Mouse (Mus musculus): ENCODE measurements around the gene Cpne5.

Cpne5 gene

GRCm38 (mm10) chr17:29170431-29171000, 67.5 kb downstream of the Cpne5 start:
- DNase-seq (ENCODE audit: low read depth, low spot score), result no peak

- no peak for DNase-seq (ENCODE audit: low read depth, low spot score)
Observed at GRCm38 (mm10) chr17:29168996-29169601, 68.9 kb downstream of the Cpne5 start.

- DNase-seq (ENCODE audit: low read depth, low spot score), result no peak
Observed at GRCm38 (mm10) chr17:29168438-29168837, 69.5 kb downstream of the Cpne5 start.

DNA sequence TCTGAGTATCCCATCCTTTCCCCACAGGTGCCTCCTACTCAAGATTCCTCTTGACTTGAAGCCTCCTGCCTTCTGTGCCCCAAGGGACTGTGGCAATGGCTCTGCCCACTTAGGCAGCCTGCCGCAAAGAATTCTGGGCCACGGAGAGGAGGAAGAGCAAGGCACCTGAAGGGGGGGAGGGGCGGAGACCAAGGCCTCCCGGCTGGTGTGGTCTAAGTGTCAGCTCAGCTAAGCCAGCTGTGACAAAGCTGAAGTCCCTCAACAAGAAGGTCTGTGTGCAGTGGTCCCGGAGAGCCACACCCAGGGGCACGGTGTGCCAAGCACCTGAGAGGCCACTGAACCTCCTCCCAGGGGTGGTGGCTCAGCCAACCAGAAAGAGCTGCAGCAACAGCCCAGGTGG, 70.6 kb downstream of the Cpne5 start:
- DNase-seq (ENCODE audit: low read depth, low spot score), result no peak

DNA sequence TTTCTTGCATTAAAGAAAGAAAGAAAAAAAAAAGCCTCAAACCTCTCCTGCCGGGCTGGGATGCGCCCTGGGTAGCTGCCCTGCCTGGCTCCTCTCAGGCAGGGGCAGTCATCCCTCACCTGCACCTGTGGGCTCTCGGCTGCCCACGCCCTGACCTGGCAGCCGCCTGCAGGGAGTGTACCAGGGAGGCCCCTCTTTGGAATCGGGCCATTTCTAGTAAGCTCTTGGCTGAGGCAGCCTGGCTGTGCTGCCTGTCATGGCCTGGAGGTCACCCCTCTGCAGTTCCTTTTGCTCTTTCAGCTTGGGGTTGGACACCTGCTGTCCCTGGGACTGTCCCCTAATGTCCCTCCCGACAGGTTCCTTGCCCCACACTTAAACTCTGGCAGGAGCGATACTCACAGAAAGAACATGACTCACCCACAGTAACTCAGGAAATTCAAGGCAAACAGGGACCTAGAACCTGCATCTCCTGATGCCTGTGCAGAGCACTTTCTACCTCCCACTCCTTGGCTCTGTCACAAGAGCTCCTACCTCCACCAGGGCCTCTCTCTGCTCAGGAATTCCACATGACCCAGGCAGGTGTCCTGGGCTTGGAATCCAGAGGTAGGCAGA, 71.9 kb downstream of the Cpne5 start:
- no peak for DNase-seq (ENCODE audit: low read depth, low spot score)

GRCm38 (mm10) chr17:29165452-29165851, 72.5 kb downstream of the Cpne5 start:
- DNase-seq (ENCODE audit: low read depth, low spot score), result no peak

- DNase-seq (ENCODE audit: low read depth, low spot score), result peak; percentile 37
Observed at GRCm38 (mm10) chr17:29164469-29165111, 73.4 kb downstream of the Cpne5 start.

DNA sequence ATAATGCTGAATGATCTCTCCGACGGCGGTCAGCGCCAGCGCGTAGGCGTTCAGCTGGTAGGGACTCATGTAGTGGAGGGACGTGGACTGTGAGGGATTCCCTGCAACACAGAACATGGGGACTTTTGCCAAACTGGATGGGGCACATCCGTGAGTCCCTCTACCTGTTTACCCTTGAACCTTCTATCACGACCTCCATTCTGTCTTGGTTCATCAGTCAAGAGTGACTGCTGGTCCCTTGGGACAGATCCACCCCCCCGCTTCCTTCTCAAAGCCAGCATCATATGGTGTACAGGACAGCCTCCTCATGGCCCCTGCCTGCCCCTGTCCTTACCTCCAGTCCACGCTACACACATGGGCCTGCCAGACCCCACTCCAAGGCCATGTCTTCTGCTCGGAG, 75.6 kb downstream of the Cpne5 start:
- DNase-seq (ENCODE audit: low read depth, low spot score), result no peak

DNA sequence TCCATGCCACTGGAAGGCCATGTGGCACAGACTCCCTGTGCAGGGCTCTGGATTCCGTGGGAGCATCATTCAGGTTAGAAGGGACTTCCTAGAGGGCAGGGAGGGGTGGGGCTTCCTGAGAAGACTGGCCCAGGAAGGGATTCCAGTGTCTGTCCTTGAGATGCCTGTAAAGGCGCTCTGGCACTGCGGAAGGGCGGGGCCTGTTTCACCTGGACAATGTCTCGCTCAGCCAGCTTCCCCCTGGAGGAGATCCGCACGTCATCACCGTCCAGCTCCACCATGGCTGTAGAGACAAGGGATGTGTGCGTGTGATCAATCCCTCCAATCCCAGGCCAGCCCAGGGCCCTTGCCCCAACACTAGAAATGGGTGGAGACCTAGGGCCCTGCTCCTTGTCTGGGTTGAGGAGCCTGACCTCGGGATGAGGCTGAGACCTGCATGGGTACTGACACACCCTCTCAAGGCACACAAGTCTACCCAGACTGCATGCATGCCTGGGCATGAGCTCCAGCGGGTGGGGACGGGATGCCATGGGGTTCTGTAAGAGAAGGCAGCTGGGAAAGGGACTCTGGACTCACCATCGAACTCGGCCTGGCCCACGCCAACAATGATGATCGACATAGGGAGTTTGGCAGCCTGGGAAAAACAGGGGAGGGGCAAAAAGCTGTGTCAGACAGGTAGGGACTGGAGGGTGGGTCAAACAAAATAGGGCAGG, 78.1 kb downstream of the Cpne5 start:
- no peak for DNase-seq (ENCODE audit: low read depth, low spot score)

- no peak for DNase-seq (ENCODE audit: low read depth, low spot score)
Observed at GRCm38 (mm10) chr17:29159320-29159719, 78.6 kb downstream of the Cpne5 start.

DNA sequence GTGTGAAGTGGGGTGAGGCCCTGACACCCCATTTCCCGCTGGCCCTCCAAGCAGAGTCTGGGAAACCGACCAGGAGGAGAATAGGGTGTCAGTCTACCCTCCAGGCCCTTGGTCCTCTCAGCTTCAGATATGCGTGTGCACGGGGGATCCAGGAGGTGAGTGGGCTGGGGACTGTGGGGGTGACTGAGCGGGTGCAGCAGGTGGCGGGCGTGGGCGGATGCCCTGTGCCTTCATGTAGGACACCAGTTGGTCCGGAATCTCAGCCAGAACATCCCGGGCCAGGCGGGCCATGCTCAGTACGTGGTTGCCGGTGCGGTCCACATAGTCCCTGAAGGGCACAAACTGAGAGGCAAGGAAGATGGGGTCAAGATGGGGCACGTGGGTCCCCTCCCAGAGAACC, 79.1 kb downstream of the Cpne5 start:
- no peak for DNase-seq (ENCODE audit: low read depth, low spot score)

DNA sequence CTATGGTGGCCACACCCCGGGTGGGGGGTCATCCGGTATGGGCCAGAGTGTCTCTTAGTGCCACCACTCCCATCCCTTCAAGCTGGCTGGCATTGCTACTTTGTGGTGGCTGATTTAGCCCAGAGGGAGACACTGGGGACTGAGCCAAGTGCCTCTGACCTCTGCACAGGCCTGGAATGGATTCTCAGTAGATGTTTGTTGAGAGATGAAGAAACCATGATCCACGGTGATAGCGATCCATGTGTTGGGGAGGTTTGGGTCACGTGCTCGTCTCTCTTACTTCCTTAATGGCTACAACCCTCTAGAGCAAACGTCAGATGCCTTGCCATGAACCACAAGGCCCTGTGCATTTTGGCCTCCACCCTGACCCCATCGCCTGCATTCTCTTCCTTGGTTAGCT, 81.1 kb downstream of the Cpne5 start:
- no peak for DNase-seq (ENCODE audit: low read depth, low spot score)

DNA sequence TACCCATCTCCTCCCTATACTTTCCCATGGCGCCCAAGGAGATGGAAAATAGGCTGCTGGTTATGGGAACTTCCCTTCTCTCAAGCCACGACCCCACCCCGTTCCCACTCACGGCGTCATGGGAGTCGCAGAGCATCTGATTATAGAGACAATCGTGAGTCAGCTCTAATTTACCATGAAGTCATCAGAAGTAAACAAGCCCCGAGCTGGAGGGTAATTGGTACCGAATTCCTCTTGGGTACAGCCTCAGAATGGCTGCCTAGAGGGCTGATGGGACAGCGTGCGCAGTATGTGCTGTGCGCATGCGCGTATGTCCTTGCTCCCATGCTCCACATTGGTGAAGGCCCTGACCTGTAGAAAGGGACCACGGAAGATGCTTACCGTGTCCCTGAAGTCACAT, 81.6 kb downstream of the Cpne5 start:
- no peak for DNase-seq (ENCODE audit: low read depth, low spot score)

DNA sequence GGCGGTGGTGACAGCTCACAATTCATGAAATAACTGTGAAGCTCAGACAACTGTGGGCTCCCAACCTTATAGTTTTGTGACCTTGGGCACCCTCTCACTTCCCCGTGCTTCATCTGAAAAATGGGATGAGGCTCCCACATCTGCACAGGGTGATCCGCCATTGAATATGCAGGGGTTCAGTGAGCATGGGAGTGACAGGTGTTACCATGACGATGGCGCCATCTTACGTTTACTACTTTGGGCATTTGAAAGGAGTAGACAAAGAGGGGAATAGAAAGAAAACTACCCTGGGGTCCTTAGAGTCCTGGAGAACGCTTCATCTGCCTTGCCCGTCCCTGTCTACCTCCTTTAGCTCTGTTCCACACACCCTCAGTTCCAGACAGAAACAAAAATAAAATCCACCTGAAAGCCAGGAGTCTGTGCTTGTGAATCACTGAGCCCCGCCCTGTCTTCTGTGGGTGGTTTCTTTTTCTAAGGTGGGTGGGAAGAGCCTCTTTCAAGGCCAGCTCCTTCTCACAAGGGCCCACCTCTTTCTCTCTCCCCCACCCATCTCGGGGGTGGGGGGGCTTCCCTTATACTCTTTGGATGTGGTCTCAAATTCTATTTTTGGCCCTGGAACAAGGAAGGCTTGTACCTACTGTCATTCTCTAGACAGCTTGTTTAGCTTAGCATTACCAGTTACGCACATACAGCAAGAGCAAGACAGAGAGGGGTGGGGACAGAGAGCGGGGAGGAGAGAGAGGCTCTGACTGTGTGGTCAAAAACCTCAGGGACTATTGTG, 82.4 kb downstream of the Cpne5 start:
- no peak for DNase-seq (ENCODE audit: low read depth, low spot score)

- DNase-seq (ENCODE audit: low read depth, low spot score), result no peak
Observed at GRCm38 (mm10) chr17:29154247-29154646, 83.7 kb downstream of the Cpne5 start.

DNA sequence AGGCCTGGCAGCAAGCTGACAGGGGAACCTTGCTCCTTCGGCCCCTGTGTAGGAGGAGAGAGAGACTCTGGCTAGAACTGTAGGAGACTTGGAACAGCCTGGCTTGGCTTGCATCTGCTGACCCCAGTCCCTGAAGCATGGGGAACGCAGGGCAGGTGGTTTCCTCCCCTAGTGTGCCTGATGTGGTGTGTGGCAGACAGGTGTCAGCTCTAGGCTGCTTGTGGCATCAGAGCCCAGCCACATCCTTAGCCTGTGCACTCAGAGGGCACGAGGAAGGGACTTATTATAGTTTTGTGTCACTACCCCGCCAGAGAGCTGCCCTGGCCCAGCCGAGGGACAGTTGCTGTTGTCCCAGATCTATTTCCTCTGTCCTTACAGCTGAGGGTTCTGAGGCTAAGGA, 85.4 kb downstream of the Cpne5 start:
- no peak for DNase-seq (ENCODE audit: low read depth, low spot score)

DNA sequence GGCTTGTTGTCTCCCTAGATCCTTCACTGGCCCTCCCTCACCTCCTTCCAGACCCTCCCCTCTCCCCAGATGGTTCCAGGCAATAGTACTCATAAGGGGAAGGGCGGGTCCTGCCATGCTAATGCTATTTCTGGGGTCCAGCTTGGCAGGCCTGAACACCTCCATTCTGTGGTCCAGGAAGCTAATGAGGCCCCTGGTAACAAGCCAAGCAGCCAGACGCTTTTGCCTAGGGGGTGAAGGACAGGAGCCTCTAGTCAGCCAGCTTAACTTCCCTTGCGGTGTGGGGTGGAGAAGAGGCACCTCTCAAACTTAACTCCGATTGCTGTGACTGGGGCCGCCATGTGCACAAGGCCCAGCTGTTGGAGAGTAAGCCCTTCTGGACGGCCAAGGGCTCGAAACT, 88.2 kb downstream of the Cpne5 start:
- no peak for DNase-seq (ENCODE audit: low read depth, low spot score)

- no peak for DNase-seq (ENCODE audit: low read depth, low spot score)
Observed at GRCm38 (mm10) chr17:29147773-29148172, 90.2 kb downstream of the Cpne5 start.

GRCm38 (mm10) chr17:29147273-29147672, 90.7 kb downstream of the Cpne5 start:
- DNase-seq (ENCODE audit: low read depth, low spot score), result no peak

DNA sequence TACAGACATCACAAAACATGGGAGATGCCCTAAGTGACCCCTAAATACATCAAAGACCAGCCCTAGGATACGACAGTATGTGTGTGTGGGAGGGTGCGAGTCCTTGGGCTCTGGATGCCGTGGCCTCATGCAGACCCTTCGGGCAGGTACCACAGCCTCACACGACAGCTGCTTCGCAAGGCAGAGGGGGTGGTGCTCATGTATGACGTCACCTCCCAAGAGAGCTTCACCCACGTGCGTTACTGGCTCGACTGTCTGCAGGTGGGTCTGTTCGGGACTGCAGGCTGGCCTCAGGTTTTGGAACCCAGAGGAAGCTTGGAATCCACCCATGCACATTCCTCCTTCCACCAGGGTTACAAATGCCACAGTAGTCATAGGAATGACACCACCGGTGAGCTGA, 92.9 kb downstream of the Cpne5 start:
- DNase-seq (ENCODE audit: low read depth, low spot score), result no peak

DNA sequence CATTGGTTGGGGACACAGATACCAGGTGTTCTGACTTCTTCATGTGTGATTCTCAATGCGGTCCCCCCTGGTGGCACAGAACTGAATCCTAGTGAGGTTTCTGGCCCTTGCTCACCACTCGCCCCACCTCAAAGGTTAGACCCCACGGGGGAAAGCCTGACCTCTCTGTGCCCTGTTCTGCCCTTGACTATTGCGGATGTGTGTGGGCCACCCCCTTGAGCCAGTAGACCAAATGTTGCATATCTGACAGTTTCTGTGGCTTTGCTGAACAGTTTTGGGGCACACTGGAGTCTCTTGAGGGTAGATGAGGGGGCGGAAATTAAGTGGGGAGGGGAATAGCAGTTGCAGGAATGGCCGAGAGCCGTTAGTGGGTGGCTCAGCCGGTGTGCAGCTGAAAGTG, 94.7 kb downstream of the Cpne5 start:
- no peak for DNase-seq (ENCODE audit: low read depth, low spot score)

- no peak for DNase-seq (ENCODE audit: low read depth, low spot score)
Observed at GRCm38 (mm10) chr17:29141577-29141976, 96.4 kb downstream of the Cpne5 start.
